In the genomic region with DNA sequence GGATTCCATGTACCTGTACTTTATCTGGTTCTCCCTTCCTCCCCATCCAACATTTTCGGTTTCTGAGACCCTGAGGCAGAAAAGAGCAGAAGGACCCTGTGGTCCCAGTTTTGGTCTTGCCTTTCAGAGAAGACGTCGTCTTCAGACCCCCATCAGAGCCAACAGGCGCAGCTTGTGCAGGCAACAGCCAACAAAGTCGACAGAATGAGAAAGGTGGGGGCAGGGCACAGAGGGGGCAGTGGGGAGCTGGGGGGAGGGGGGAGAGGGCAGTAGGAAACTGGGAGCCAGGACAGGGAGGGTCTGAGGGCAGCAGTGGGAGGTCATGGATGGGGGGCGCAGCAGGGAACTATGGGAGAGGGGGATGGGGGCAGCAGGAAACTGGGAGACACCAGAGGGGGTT, we compare ENCODE assay signal across 22 mouse cellular contexts. TPM values are rescaled to one million over a fixed set of nuclear protein-coding genes. Genes with fewer than 3 reads are reported as not detected.
DNase-seq lines count a peak whose midpoint lies in the region; ATAC-seq lines count a peak whose summit lies in the region.
"Had no signal": no experiment of that assay in that cellular context is flagged by ENCODE, and none has a peak within 500 bp of the region (broad histone marks: within the 10 kb centered on the region; RNA-seq: fewer than 3 reads in every experiment).

No protein-coding gene starts in this region.

- no peak overlapping the region for H3K9ac ChIP-seq in lung, embryonic 16.5 days (ENCODE audit: low read length)
- H3K9ac ChIP-seq: embryonic facial prominence, embryonic 13.5 days; embryonic facial prominence, embryonic 15.5 days; forebrain, embryonic 12.5 days had no signal

- H3K4me1 ChIP-seq in lung, embryonic 16.5 days (replicated peaks; ENCODE audit: control insufficient read depth, insufficient read depth, low read length), result no peaks in the 10 kb centered on the region
- H3K4me1 ChIP-seq: embryonic facial prominence, embryonic 13.5 days; embryonic facial prominence, embryonic 15.5 days; forebrain, embryonic 12.5 days had no signal

- 63% methylated on average over 6 of the region's 6 CpGs for WGBS in lung, embryonic 16.5 days

- H3K9me3 ChIP-seq in lung, embryonic 16.5 days (ENCODE audit: control insufficient read depth, low read length), result no peaks in the 10 kb centered on the region
- H3K9me3 ChIP-seq: embryonic facial prominence, embryonic 13.5 days; embryonic facial prominence, embryonic 15.5 days; forebrain, embryonic 10.5 days; forebrain, embryonic 12.5 days had no signal

- H3K27me3 ChIP-seq in lung, embryonic 16.5 days (ENCODE audit: control insufficient read depth, insufficient read depth, low read depth, low read length), result no peaks in the 10 kb centered on the region
- H3K27me3 ChIP-seq: embryonic facial prominence, embryonic 13.5 days; embryonic facial prominence, embryonic 15.5 days; forebrain, embryonic 12.5 days had no signal

- peak; percentile 11; the same call in 1 of the 2 replicates for ATAC-seq in lung, embryonic 16.5 days (ENCODE audit: low read depth)
- ATAC-seq: forebrain, embryonic 14.5 days; forebrain, embryonic 16.5 days had no signal

- H3K36me3 ChIP-seq in lung, embryonic 16.5 days (ENCODE audit: control insufficient read depth, insufficient read depth, low read length), result peaks cover 22% of the 10 kb centered on the region

- DNase-seq in cerebellum, postnatal 10 days, result peak; percentile 48 to 51
- DNase-seq in cerebellum, postnatal 25 days, result no peak
- no peak for DNase-seq in lung, postnatal 25 days (ENCODE audit: low spot score)
- DNase-seq: adrenal gland, adult 2 months; adrenal gland, postnatal 10 days; adrenal gland, postnatal 25 days; cerebellum, adult 11-12 months; cerebellum, adult 2 months; cerebellum, postnatal 36 days; embryo, embryonic 11 days had no signal

- no peak overlapping the region for H3K4me3 ChIP-seq in lung, embryonic 16.5 days (ENCODE audit: low read length)
- H3K4me3 ChIP-seq: embryonic facial prominence, embryonic 13.5 days; embryonic facial prominence, embryonic 15.5 days; erythroblast, embryonic 14.5 days; forebrain, embryonic 10.5 days; forebrain, embryonic 12.5 days had no signal

- no peak overlapping the region for H3K4me2 ChIP-seq in lung, embryonic 16.5 days (ENCODE audit: low read depth, low read length)
- H3K4me2 ChIP-seq: embryonic facial prominence, embryonic 13.5 days; embryonic facial prominence, embryonic 15.5 days; forebrain, embryonic 12.5 days had no signal

- H3K27ac ChIP-seq in lung, embryonic 16.5 days (ENCODE audit: low read length), result no peak overlapping the region
- H3K27ac ChIP-seq: embryonic facial prominence, embryonic 13.5 days; embryonic facial prominence, embryonic 15.5 days; forebrain, embryonic 10.5 days; forebrain, embryonic 12.5 days had no signal

RNA-seq across cellular contexts. Expression of a gene that starts 7.8 kb away (rescaled TPM):
- 12.3 and 13.1 TPM in 2 replicates for polyA plus RNA-seq in lung, embryonic 16.5 days (2015; fragmentation: Nextera tagmentation; extraction: Ambion mirVana)

RNA-seq across cellular contexts. Expression of a gene that starts 9.7 kb away (rescaled TPM):
- 0.43 and 2.6 TPM in 2 replicates for polyA plus RNA-seq in lung, embryonic 16.5 days (2015; fragmentation: Nextera tagmentation; extraction: Ambion mirVana)
- polyA plus RNA-seq: brain, embryonic 14.5 days; C2C12; cerebellum, adult 2 months; embryonic facial prominence, embryonic 11.5 days; embryonic facial prominence, embryonic 13.5 days; embryonic facial prominence, embryonic 15.5 days; erythroblast, embryonic 14.5 days; forebrain, embryonic 10.5 days; forebrain, embryonic 12.5 days; forebrain, embryonic 14.5 days; forebrain, embryonic 16.5 days had no signal

RNA-seq across cellular contexts. Expression of a gene that starts 20.4 kb away (rescaled TPM):
- 0.34 and 0.38 TPM in 2 replicates for polyA plus RNA-seq in lung, embryonic 16.5 days (2015; fragmentation: Nextera tagmentation; extraction: Ambion mirVana)
- polyA plus RNA-seq: adrenal gland, adult 2 months; C2C12; embryonic facial prominence, embryonic 11.5 days; erythroblast, embryonic 14.5 days; forebrain, embryonic 10.5 days; forebrain, embryonic 12.5 days; forebrain, embryonic 14.5 days had no signal

RNA-seq across cellular contexts. Expression of a gene that starts 24.3 kb away (rescaled TPM):
- 0.14 and 0.63 TPM in 2 replicates for polyA plus RNA-seq in lung, embryonic 16.5 days (2015; fragmentation: Nextera tagmentation; extraction: Ambion mirVana)
- polyA plus RNA-seq: cerebellum, adult 2 months; forebrain, embryonic 14.5 days; forebrain, embryonic 16.5 days; frontal cortex, adult 2 months had no signal

RNA-seq across cellular contexts. Expression of a gene that starts 25.0 kb away (rescaled TPM):
- polyA plus RNA-seq in lung, embryonic 16.5 days (2015; fragmentation: Nextera tagmentation; extraction: Ambion mirVana), result 38.7 and 39.8 TPM in 2 replicates

Comparison
In these comparisons a context has a peak if more than half of its experiments do, and no peak if none do; other contexts are left out.
1. DNase-seq: peak in cerebellum, postnatal 10 days (2 of 2); none in cerebellum, postnatal 25 days (0 of 2) and lung, postnatal 25 days (single experiment).